Mouse (Mus musculus) cortical plate, adult 2 months (tissue): ENCODE measurements around the gene Bbs2. TPM values are rescaled to one million over a fixed set of nuclear protein-coding genes. Genes with fewer than 3 reads are reported as not detected.

ENCODE experiments used
- H3K27ac ChIP-seq: fragments of 200-500 bp; 2 replicates; pipeline ENCODE4 v1.5.1; 2012; ENCODE audit warnings: low read length, control low read depth, inconsistent platforms; ENCODE audit not compliant: insufficient read depth
- H3K4me1 ChIP-seq: fragments of 200-500 bp; 2 replicates; pipeline ENCODE4 v1.6.1; 2011; ENCODE audit warnings: low read length; ENCODE audit not compliant: control insufficient read depth, insufficient read depth
- H3K4me3 ChIP-seq: fragments of 200-500 bp; 2 replicates; pipeline ENCODE4 v1.5.1; 2011; ENCODE audit warnings: mild to moderate bottlenecking, low read length, control low read depth; ENCODE audit not compliant: insufficient read depth
- CTCF ChIP-seq: fragments of 200-500 bp; IDR thresholded peaks from 2 replicates; pipeline ENCODE4 v1.5.1; 2011; ENCODE audit warnings: mild to moderate bottlenecking, control low read depth, low read length; ENCODE audit not compliant: insufficient read depth; ENCODE audit errors: extremely low read depth
- POLR2A ChIP-seq: fragments of 200-500 bp; IDR thresholded peaks from 2 replicates; pipeline ENCODE4 v1.6.1; 2011; ENCODE audit warnings: mild to moderate bottlenecking, low read length, control low read depth; ENCODE audit not compliant: insufficient read depth; ENCODE audit errors: extremely low read depth
- polyA plus RNA-seq: library from polyadenylated mRNA; depleted of rRNA; stranded (reverse); fragments of >200 nt; gene quantifications from 2 replicates; pipeline ENCODE4 v1.2.3, GENCODE M21; 2012; rRNA removed

Bbs2 gene
- polyA plus RNA-seq, 1 experiment = 67.3 TPM

- TF ChIP-seq CTCF = no peak
- TF ChIP-seq POLR2A = no peak
- Histone ChIP-seq H3K4me1 (no peaks in the 10 kb centered on the region), H3K27ac (no peak overlapping the region), H3K4me3 (no peak overlapping the region)
These were observed 74.8 kb downstream of the Bbs2 start for GRCm38 (mm10) chr8:94023916-94024315.

Other genes starting within 250 kb of the Bbs2 start
- gene Amfr, start 86.1 kb downstream of the Bbs2 start, polyA plus RNA-seq = 110 and 115 TPM in 2 replicates
- 31.1 and 32.1 TPM in 2 replicates for gene Nudt21, start 61.9 kb downstream of the Bbs2 start, polyA plus RNA-seq
- gene Ogfod1, start 61.7 kb downstream of the Bbs2 start, polyA plus RNA-seq = 61.4 and 65.9 TPM in 2 replicates
- not detected in 2 replicates for gene Mt4, start 38.3 kb upstream of the Bbs2 start, polyA plus RNA-seq
- gene Mt3, start 53.7 kb upstream of the Bbs2 start, polyA plus RNA-seq = 1,778 and 1,863 TPM in 2 replicates
- 559 and 591 TPM in 2 replicates for gene Mt2, start 73.7 kb upstream of the Bbs2 start, polyA plus RNA-seq
- gene Mt1, start 80.2 kb upstream of the Bbs2 start, polyA plus RNA-seq = 1,137 and 1,412 TPM in 2 replicates
- 26.5 and 27.2 TPM in 2 replicates for gene Nup93, start 115.6 kb upstream of the Bbs2 start, polyA plus RNA-seq
- 0.66 and 1.0 TPM in 2 replicates for gene Slc12a3, start 230.3 kb upstream of the Bbs2 start, polyA plus RNA-seq